Mouse (Mus musculus) kidney, adult 2 months (tissue): Measurements from ENCODE around the gene Ascc3.

ENCODE experiments used
- CTCF ChIP-seq: fragments of 200-500 bp; conservative IDR thresholded peaks from 2 replicates; pipeline ENCODE4 v1.5.1; 2011; ENCODE audit warnings: low read depth, mild to moderate bottlenecking, control low read depth, low read length, moderate library complexity, mixed read lengths; ENCODE audit not compliant: insufficient read depth, insufficient read length
- POLR2A ChIP-seq: fragments of 200-500 bp; IDR thresholded peaks from one replicate; pipeline ENCODE4 v1.6.1; 2011; ENCODE audit warnings: low read depth, low read length, control low read depth

DNA sequence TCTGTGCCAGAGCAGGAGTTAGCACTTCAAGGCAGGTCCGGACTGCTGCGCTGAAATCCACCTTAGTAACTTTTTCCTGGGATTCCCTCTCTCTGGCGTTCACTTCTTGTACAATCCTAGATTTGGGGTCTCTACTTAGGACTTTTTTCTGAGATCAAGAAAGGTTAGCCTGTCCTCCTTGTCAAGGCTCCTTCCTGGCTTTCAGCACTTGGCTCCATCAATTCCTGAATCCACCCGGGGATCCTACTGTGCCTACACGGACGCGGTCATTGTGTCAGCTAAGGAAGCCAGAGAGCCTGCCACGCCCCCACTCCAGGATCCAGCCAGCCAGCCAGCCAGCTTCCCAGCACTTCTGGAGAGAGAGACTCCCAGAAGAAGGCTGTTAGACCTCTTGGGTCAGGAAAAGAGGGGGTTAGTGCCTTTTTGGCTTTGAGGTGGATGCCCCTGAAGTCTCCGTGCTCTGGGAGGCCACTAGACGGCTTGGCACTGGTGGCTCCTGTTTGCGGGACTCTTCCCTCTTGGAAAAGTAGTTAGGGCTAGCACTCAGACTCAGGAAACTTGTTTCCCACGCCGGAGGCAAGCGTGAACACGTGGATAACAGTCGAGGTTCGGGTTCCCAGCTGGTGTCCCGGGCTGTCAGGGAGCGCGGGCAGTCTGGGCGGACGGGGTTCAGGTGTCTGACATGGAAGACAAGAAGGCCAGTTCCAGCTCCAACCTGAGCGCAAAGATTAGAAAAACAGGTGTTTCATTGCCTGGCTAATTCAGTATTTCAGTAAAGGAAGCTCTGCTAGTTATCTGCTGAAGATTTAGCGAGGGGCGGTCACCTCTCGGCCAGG is 299.6 kb downstream of the Ascc3 start:
- TF ChIP-seq POLR2A (no peak), CTCF (no peak)
